Mouse (Mus musculus) embryonic fibroblast, embryonic 13.5 days (primary cell): ENCODE data around the gene Dvl3. TPM values are rescaled to one million over a fixed set of nuclear protein-coding genes. Genes with fewer than 3 reads are reported as not detected.

Experiments
- H3K27ac ChIP-seq: 2 replicates; pipeline ENCODE4 v1.5.1; 2012; ENCODE audit warnings: low read length, control low read depth, inconsistent platforms; ENCODE audit not compliant: insufficient read depth
- H3K4me1 ChIP-seq: 2 replicates; pipeline ENCODE4 v1.6.1; 2011; ENCODE audit warnings: low read length; ENCODE audit not compliant: control insufficient read depth, insufficient read depth
- H3K4me3 ChIP-seq: 2 replicates; pipeline ENCODE4 v1.5.1; 2011; ENCODE audit warnings: mild to moderate bottlenecking, control low read depth, low read length; ENCODE audit not compliant: insufficient read depth
- CTCF ChIP-seq: IDR thresholded peaks from 2 replicates; pipeline ENCODE4 v1.5.1; 2011; ENCODE audit warnings: mild to moderate bottlenecking, control low read depth, low read length, moderate library complexity, borderline replicate concordance; ENCODE audit not compliant: insufficient read depth
- POLR2A ChIP-seq: IDR thresholded peaks from 2 replicates; pipeline ENCODE4 v1.6.1; 2011; ENCODE audit warnings: low read depth, mild to moderate bottlenecking, control low read depth, low read length, moderate library complexity
- polyA plus RNA-seq: library from polyadenylated mRNA; stranded (reverse); fragments of >200 nt; gene quantifications from 2 replicates; pipeline ENCODE4 v1.2.4, GENCODE M21; 2011; ENCODE audit warnings: low read depth; ENCODE audit not compliant: missing spikeins, insufficient read length

Gene Dvl3
- polyA plus RNA-seq, 1 experiment, result 57.3 TPM

DNA sequence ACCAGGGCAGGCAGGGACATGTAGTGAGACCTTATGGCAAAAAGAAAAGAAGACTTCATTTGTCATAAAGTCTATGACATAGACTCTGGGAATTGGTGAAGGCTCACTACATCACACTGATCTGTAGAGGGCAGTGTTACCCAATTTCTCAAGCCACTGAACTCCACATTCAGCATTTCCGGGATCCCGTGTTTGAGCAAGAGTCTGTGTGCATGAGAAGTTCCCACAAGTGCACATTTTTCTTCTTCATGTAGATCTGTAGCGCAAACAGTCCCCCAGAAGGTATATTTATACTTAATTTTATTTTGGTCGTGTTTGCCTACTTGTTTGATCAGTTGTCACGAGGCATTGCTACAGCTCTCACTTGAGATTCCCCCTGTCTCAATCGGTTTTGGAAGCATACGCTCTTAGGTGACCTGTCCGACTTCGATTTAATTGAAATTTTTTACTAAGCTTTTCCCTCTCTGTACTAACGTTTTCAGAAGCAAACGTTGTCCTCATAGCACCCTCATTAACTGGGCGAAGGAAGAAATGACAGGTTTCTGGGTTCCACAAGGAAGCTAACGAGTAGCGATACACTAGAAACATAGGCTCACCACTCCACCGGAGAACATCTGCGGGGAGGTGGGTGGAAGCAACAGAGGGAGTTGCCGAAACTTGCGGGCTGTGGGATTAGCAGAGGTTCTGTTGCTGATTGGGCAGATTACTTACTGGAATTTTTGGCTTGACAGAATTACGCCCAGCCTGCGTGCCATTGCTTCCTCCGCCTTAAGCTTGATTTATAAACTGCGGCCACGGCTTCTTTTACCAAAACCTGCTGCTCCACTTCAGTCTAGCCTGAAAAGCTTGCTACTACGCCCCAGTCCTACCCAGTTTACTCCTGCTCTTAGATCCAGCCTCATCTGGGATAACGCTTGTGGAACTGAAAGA is 19.8 kb upstream of the Dvl3 start:
- no peak for TF ChIP-seq CTCF
- TF ChIP-seq POLR2A, result peak; percentile 34; the same call in 1 of the 2 replicates
- peak overlapping the region; percentile 77 for H3K27ac ChIP-seq
- H3K4me1 ChIP-seq, result no peaks in the 10 kb centered on the region; the same call in 1 of the 2 replicates
- peak overlapping the region; percentile 31 for H3K4me3 ChIP-seq

GRCm38 (mm10) chr16:20497980-20498676 is 18.7 kb upstream of the Dvl3 start:
- H3K4me1 ChIP-seq, result no peaks in the 10 kb centered on the region; the same call in 1 of the 2 replicates
- TF ChIP-seq POLR2A, result no peak
- no peak for TF ChIP-seq CTCF
- peak overlapping the region; percentile 16 for H3K27ac ChIP-seq
- peak overlapping the region; percentile 93 for H3K4me3 ChIP-seq

DNA sequence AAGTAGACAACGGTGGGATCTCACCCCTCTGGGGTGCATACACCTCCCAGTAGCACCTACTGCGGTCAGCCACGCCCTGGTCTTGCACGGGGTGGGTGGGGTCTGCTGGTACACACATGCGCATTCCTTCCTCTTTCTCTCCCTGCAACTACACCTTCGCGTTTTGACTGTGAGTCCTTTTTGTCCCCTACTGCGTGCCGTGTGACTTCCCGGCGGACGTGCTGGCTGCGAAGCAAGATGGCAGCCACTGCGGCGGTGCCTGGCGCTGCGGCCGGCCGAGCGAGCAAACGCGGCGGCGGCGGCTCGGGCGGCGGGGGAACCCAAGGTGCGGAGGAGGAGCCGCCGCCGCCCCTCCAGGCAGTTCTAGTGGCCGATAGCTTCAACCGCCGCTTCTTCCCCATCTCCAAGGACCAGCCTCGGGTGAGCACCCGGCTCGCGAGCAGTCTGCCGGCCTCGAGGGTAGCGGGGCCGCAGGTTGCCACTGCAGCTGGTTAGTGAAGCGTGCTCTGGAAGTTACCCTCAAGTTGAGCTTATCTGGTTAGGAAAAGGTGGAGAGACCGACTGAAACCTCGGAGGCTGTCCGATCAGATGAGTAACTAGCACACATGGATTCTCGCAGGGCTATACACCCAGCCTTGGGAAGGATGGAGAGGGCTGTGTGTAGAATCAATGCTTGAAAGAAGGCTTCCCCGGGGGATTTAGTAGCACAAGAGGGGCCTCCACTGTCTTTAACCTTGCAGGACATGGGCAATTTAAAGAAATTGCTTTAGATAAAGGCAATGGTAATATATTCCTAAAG is 17.9 kb upstream of the Dvl3 start, which contains the start of gene Eif2b5:
Gene Eif2b5 (plus strand): TSS at position 141 of the 799 bp plus-strand sequence.
- no peaks in the 10 kb centered on the region; the same call in 1 of the 2 replicates for H3K4me1 ChIP-seq
- no peak for TF ChIP-seq CTCF
- peak; percentile 88 for TF ChIP-seq POLR2A

GRCm38 (mm10) chr16:20506000-20506399 is 10.8 kb upstream of the Dvl3 start:
- TF ChIP-seq CTCF (no peak), POLR2A (no peak)
- no peaks in the 10 kb centered on the region; the same call in 1 of the 2 replicates for H3K4me1 ChIP-seq
- no peak overlapping the region for H3K4me3 ChIP-seq
- H3K27ac ChIP-seq, result no peak overlapping the region

More for the DNA sequence above, 17.9 kb upstream of the Dvl3 start, which contains the start of gene Eif2b5:
- H3K4me3 ChIP-seq, result peak within 1 kb of the TSS; percentile 93
- peak within 1 kb of the TSS; percentile 16 for H3K27ac ChIP-seq

DNA sequence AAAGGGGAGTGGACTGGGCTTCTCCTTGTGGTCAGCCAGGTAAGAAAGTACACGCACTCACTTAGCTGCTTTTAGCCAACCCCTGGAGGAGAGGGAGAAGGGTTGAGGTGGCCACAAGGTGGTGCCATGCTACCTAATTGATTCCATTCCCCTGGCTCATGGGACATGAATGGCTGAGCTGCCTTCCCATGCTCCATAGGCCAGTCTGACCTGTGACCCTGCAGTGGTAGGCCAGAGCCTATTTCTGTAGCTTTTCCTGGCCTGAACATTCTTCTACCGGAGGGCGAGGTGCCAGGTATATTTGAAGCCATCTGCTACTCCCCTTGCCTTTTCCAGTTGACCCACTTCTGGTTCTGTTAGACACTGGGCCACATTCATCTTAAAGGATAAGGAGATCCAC is 7.4 kb upstream of the Dvl3 start:
- H3K4me1 ChIP-seq, result no peaks in the 10 kb centered on the region
- no peak overlapping the region for H3K4me3 ChIP-seq
- TF ChIP-seq POLR2A, result no peak
- peak; percentile 48; the same call in 1 of the 2 replicates for TF ChIP-seq CTCF
- H3K27ac ChIP-seq, result no peak overlapping the region

DNA sequence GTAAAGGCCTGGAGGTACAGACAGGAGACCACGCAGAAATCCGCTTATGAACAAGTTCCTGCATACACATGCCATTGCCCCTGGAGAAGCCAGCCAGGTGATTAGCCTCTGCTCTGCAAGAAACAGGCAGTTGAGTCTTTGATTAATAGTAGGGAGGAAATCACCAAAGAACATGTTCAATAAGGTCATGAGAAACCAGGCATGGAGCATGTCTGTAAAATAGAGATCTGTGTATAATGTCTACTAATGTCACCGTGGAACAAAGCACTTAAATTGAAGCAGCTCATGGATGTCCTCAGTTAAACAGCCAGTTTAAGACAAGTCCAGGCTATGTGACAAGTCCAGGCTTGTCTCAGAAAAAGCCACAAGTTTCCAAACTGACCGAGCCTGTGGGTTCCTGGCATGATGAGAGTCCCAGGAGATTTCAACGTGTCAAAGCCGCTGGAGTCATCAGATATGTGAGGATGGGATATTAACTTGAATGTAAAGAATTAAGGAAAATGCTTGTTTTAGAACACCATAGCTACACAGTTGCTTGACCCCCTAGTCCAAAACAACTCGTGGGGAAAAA is 5.4 kb upstream of the Dvl3 start:
- TF ChIP-seq CTCF (no peak), POLR2A (no peak)
- H3K27ac ChIP-seq, result peak overlapping the region; percentile 27; the same call in 1 of the 2 replicates
- H3K4me1 ChIP-seq, result no peaks in the 10 kb centered on the region
- no peak overlapping the region for H3K4me3 ChIP-seq

- no peak overlapping the region for H3K4me3 ChIP-seq
- H3K27ac ChIP-seq, result 0 out of 2 replicates have a peak overlapping the region, but pooled peaks have one; percentile 8
- TF ChIP-seq POLR2A, result no peak
- TF ChIP-seq CTCF, result no peak
- H3K4me1 ChIP-seq, result no peaks in the 10 kb centered on the region
Measured at GRCm38 (mm10) chr16:20516032-20516431, 750 bp upstream of the Dvl3 start.

DNA sequence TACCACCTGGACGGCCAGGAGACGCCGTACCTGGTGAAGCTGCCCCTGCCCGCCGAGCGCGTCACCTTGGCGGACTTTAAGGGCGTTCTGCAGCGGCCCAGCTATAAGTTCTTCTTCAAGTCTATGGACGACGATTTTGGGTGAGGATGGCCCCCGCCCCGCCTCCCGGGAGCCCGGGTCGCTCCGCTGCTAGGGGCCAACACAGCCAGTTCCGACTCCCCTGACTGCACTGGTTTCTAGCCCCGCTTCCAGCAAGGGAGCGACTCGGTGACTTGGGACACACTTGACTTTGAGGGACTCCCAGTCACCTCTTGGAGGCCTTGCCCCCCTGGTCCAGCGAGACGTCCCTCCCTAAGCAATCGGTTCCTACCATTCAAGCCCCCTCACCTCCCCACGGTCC is 434 bp downstream of the Dvl3 start:
- H3K27ac ChIP-seq, result peak overlapping the region; percentile 43
- TF ChIP-seq CTCF (no peak), POLR2A (no peak)

More for the DNA sequence above, 434 bp downstream of the Dvl3 start:
- Histone ChIP-seq H3K4me3 (peak overlapping the region; percentile 89), H3K4me1 (no peaks in the 10 kb centered on the region)
